Mouse (Mus musculus): Measurements from ENCODE around the gene Paqr5.

Gene Paqr5

GRCm38 (mm10) chr9:62013316-62014097, 13.1 kb downstream of the Paqr5 start:
- 86% methylated on average over 12 of the region's 12 CpGs for WGBS

- WGBS = 88% methylated on average over 5 of the region's 5 CpGs
These were observed 18.3 kb downstream of the Paqr5 start for GRCm38 (mm10) chr9:62008360-62008759.

- WGBS = 57% methylated on average over 4 of the region's 4 CpGs
These were observed 19.6 kb downstream of the Paqr5 start for GRCm38 (mm10) chr9:62007028-62007427.

- 84% methylated on average over 2 of the region's 2 CpGs for WGBS
These were observed 23.0 kb downstream of the Paqr5 start for GRCm38 (mm10) chr9:62003611-62004010.

- 79% methylated on average over 6 of the region's 6 CpGs for WGBS
These were observed 26.8 kb downstream of the Paqr5 start for GRCm38 (mm10) chr9:61999653-62000420.

GRCm38 (mm10) chr9:61997860-61998259, 28.8 kb downstream of the Paqr5 start:
- WGBS = 31% methylated on average over 6 of the region's 6 CpGs

GRCm38 (mm10) chr9:61991158-61991557, 35.5 kb downstream of the Paqr5 start:
- WGBS = 73% methylated on average over 4 of the region's 4 CpGs

GRCm38 (mm10) chr9:61990738-61991137, 35.9 kb downstream of the Paqr5 start:
- WGBS = 57% methylated on average over 3 of the region's 3 CpGs

- 87% methylated on average over 7 of the region's 7 CpGs for WGBS
These were observed 40.6 kb downstream of the Paqr5 start for GRCm38 (mm10) chr9:61986055-61986454.

GRCm38 (mm10) chr9:61985183-61985863, 41.3 kb downstream of the Paqr5 start:
- 27% methylated on average over 11 of the region's 11 CpGs for WGBS

- 92% methylated on average over 7 of the region's 7 CpGs for WGBS
These were observed 43.6 kb downstream of the Paqr5 start for GRCm38 (mm10) chr9:61982940-61983620.

GRCm38 (mm10) chr9:61981876-61982275, 44.8 kb downstream of the Paqr5 start:
- 77% methylated on average over 5 of the region's 5 CpGs for WGBS

- 91% methylated on average over 2 of the region's 2 CpGs for whole genome bisulfite sequencing
These were observed 46.7 kb downstream of the Paqr5 start for GRCm38 (mm10) chr9:61979983-61980382.

GRCm38 (mm10) chr9:61977258-61977945, 49.3 kb downstream of the Paqr5 start:
- WGBS = 84% methylated on average over 13 of the region's 13 CpGs

- WGBS = 75% methylated on average over 9 of the region's 9 CpGs
These were observed 54.6 kb downstream of the Paqr5 start for GRCm38 (mm10) chr9:61972031-61972430.

- WGBS = 76% methylated on average over 3 of the region's 3 CpGs
These were observed 55.6 kb downstream of the Paqr5 start for GRCm38 (mm10) chr9:61971045-61971444.

GRCm38 (mm10) chr9:61967357-61967756, 59.3 kb downstream of the Paqr5 start:
- 63% methylated on average over 10 of the region's 10 CpGs for WGBS

- WGBS = 86% methylated on average over 7 of the region's 7 CpGs
These were observed 60.7 kb downstream of the Paqr5 start for GRCm38 (mm10) chr9:61965987-61966386.

GRCm38 (mm10) chr9:61965411-61965930, 61.2 kb downstream of the Paqr5 start:
- 36% methylated on average over 4 of the region's 4 CpGs for WGBS

GRCm38 (mm10) chr9:61963356-61963755, 63.3 kb downstream of the Paqr5 start:
- WGBS = 69% methylated on average over 6 of the region's 6 CpGs

GRCm38 (mm10) chr9:61961181-61961580, 65.5 kb downstream of the Paqr5 start:
- WGBS = 89% methylated on average over 4 of the region's 4 CpGs

Data from cerebral cortex, adult 2 months (tissue).